Mouse (Mus musculus): ENCODE data around the gene Vcp. TPM values are rescaled to one million over a fixed set of nuclear protein-coding genes. Genes with fewer than 3 reads are reported as not detected.

The Vcp gene
- polyA plus RNA-seq, 1 experiment from 2014 or later, result 519 TPM

GRCm38 (mm10) chr4:43040114-43040572 is 39.8 kb upstream of the Vcp start:
- peak overlapping the region; percentile 60; the same call in 1 of the 2 replicates for H3K27ac ChIP-seq (ENCODE audit: low read length)
- peak; percentile 97 for ATAC-seq (ENCODE audit: low read depth)
- H3K4me2 ChIP-seq (ENCODE audit: low read depth, low read length), result peak overlapping the region; percentile 89
- H3K27me3 ChIP-seq (ENCODE audit: control insufficient read depth, insufficient read depth, low read depth, low read length), result no peaks in the 10 kb centered on the region
- WGBS, result 0% methylated on average over 25 of the region's 25 CpGs
- no peaks in the 10 kb centered on the region for H3K9me3 ChIP-seq (ENCODE audit: control insufficient read depth, low read length)
- peak overlapping the region; percentile 81 for H3K9ac ChIP-seq (ENCODE audit: low read length)
- peaks cover 25% of the 10 kb centered on the region for H3K4me1 ChIP-seq (replicated peaks; ENCODE audit: control insufficient read depth, insufficient read depth, low read length)
- peak overlapping the region; percentile 84 for H3K4me3 ChIP-seq (ENCODE audit: low read length)
- peaks cover 6% of the 10 kb centered on the region; the same call in 1 of the 2 replicates for H3K36me3 ChIP-seq (ENCODE audit: control insufficient read depth, insufficient read depth, low read length)

DNA sequence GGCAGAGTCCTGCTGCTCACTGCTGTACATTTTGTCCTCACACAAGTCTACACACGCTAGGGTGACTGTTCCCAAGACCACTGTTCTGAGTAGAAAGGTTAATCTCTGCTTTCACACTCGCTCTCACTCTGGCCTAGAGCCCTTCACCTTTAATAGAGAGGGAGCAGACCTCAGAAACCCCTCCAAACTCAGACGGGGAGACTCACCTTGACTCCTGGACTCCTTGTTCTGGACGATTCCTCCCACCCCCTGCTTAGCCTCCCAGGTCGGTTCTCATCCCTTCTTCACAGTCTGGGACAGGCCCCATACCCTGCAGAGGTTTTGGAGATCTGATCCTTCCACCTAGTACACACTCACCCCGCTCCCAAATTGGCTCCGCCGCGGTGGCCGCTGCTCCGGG is 39.3 kb upstream of the Vcp start:
- WGBS, result 2% methylated on average over 11 of the region's 11 CpGs
- no peak; the same call in 1 of the 2 replicates for ATAC-seq (ENCODE audit: low read depth)
- no peaks in the 10 kb centered on the region for H3K9me3 ChIP-seq (ENCODE audit: control insufficient read depth, low read length)
- peak overlapping the region; percentile 84 for H3K4me3 ChIP-seq (ENCODE audit: low read length)
- H3K4me2 ChIP-seq (ENCODE audit: low read depth, low read length), result peak overlapping the region; percentile 89
- H3K27me3 ChIP-seq (ENCODE audit: control insufficient read depth, insufficient read depth, low read depth, low read length), result no peaks in the 10 kb centered on the region
- H3K4me1 ChIP-seq (replicated peaks; ENCODE audit: control insufficient read depth, insufficient read depth, low read length), result peaks cover 20% of the 10 kb centered on the region
- H3K36me3 ChIP-seq (ENCODE audit: control insufficient read depth, insufficient read depth, low read length), result peaks cover 6% of the 10 kb centered on the region; the same call in 1 of the 2 replicates
- H3K27ac ChIP-seq (ENCODE audit: low read length), result peak overlapping the region; percentile 60; the same call in 1 of the 2 replicates
- H3K9ac ChIP-seq (ENCODE audit: low read length), result peak overlapping the region; percentile 81

GRCm38 (mm10) chr4:43038567-43039495 is 38.5 kb upstream of the Vcp start:
- Histone ChIP-seq H3K27me3 (ENCODE audit: control insufficient read depth, insufficient read depth, low read depth, low read length) (no peaks in the 10 kb centered on the region), H3K4me1 (replicated peaks; ENCODE audit: control insufficient read depth, insufficient read depth, low read length) (peaks cover 12% of the 10 kb centered on the region), H3K9me3 (ENCODE audit: control insufficient read depth, low read length) (no peaks in the 10 kb centered on the region), H3K4me3 (ENCODE audit: low read length) (peak overlapping the region; percentile 84), H3K27ac (ENCODE audit: low read length) (no peak overlapping the region), H3K9ac (ENCODE audit: low read length) (peak overlapping the region; percentile 81), H3K4me2 (ENCODE audit: low read depth, low read length) (peak overlapping the region; percentile 89), H3K36me3 (ENCODE audit: control insufficient read depth, insufficient read depth, low read length) (peaks cover 12% of the 10 kb centered on the region; the same call in 1 of the 2 replicates)
- 44% methylated on average over 15 of the region's 15 CpGs for WGBS
- no peak for ATAC-seq (ENCODE audit: low read depth)

DNA sequence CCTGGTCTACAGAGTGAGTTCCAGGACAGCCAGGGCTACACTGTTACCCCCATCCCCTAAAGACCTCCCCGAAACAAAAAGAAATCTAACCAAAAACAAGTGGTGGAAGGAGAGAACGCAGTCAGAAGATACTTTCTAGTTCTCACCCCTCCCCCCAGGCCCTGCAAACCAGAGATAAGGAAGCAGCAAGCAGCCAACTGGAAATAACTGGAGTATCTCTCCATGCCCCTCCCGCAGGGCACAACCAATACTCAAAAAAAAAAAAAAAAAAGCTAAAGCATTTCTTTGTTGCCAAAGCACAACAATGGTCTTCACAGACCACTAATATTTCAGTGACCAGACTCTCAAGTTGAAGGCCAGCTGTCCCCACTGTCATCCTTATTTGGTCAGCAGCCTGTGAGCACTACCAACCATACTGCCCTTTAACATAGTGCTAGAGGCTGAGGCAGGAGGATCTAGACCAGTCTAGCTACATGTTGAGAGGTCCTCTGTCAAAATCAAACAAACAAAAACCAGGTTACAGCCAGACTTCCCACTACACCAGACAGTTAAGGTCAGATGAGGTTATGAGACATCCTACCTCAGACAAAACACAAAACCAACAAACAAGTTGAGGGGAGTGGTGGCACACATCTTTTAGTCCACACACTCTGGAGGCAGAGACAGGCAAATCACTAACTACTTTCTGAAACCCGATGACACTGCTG is 37.7 kb upstream of the Vcp start:
- no peak overlapping the region for H3K4me3 ChIP-seq (ENCODE audit: low read length)

DNA sequence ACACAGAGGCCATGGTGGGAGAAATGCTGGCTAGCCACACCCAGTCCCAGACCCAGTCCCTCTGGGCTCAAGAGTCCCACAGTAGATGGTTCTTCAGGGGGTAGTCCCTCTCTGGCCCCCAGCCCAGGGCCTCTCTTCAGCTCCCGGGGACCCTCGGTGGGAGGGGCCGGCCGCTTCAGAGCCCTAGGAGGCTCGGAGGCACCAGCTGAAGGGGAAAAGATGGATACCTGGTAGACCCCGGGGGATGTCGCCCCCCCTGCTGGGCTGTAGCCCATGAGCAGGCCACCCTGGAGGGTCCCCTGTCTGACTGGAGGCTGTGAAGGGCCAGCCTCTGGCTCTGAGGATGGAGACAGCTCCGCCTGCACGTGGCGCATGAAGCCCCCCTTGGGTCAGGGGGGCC is 36.0 kb upstream of the Vcp start:
- 86% methylated on average over 10 of the region's 10 CpGs for WGBS

More for the DNA sequence above, 37.7 kb upstream of the Vcp start:
- no peak overlapping the region for H3K9ac ChIP-seq (ENCODE audit: low read length)
- peaks cover 14% of the 10 kb centered on the region for H3K36me3 ChIP-seq (ENCODE audit: control insufficient read depth, insufficient read depth, low read length)
- no peak for ATAC-seq (ENCODE audit: low read depth)
- no peak overlapping the region for H3K27ac ChIP-seq (ENCODE audit: low read length)
- H3K9me3 ChIP-seq (ENCODE audit: control insufficient read depth, low read length), result no peaks in the 10 kb centered on the region
- H3K4me2 ChIP-seq (ENCODE audit: low read depth, low read length), result no peak overlapping the region
- no peaks in the 10 kb centered on the region for H3K27me3 ChIP-seq (ENCODE audit: control insufficient read depth, insufficient read depth, low read depth, low read length)
- WGBS, result 54% methylated on average over 4 of the region's 4 CpGs
- peaks cover 7% of the 10 kb centered on the region for H3K4me1 ChIP-seq (replicated peaks; ENCODE audit: control insufficient read depth, insufficient read depth, low read length)

DNA sequence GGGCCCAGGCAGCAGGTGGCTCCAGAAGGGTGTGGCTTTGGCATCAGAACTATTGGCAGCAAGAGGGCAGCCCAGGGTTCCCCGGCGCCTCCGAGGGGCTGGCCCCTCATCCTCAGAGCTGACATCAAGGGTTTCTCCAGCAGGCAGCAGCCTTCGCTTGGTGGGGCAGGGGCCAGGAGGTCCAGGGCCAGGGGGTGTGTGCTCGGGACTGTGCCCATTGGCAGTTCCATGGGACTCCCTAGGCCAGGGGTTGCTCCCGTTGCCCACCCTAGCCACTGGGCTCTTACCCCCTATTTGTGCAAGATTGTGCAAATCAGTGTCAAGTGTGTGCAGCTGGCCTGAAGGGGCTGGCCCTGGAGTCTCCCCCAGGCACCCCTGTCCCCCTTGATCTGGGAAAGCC is 35.5 kb upstream of the Vcp start:
- Histone ChIP-seq H3K4me1 (replicated peaks; ENCODE audit: control insufficient read depth, insufficient read depth, low read length) (peaks cover 15% of the 10 kb centered on the region), H3K4me3 (ENCODE audit: low read length) (no peak overlapping the region), H3K27me3 (ENCODE audit: control insufficient read depth, insufficient read depth, low read depth, low read length) (no peaks in the 10 kb centered on the region), H3K9ac (ENCODE audit: low read length) (no peak overlapping the region), H3K36me3 (ENCODE audit: control insufficient read depth, insufficient read depth, low read length) (peaks cover 14% of the 10 kb centered on the region), H3K9me3 (ENCODE audit: control insufficient read depth, low read length) (no peaks in the 10 kb centered on the region), H3K27ac (ENCODE audit: low read length) (no peak overlapping the region), H3K4me2 (ENCODE audit: low read depth, low read length) (no peak overlapping the region)
- ATAC-seq (ENCODE audit: low read depth), result no peak
- WGBS, result 82% methylated on average over 6 of the region's 6 CpGs

More for the DNA sequence above, 36.0 kb upstream of the Vcp start:
- H3K9me3 ChIP-seq (ENCODE audit: control insufficient read depth, low read length), result no peaks in the 10 kb centered on the region
- no peak overlapping the region for H3K4me2 ChIP-seq (ENCODE audit: low read depth, low read length)
- peaks cover 14% of the 10 kb centered on the region for H3K36me3 ChIP-seq (ENCODE audit: control insufficient read depth, insufficient read depth, low read length)
- no peaks in the 10 kb centered on the region for H3K27me3 ChIP-seq (ENCODE audit: control insufficient read depth, insufficient read depth, low read depth, low read length)
- H3K27ac ChIP-seq (ENCODE audit: low read length), result no peak overlapping the region
- no peak overlapping the region for H3K4me3 ChIP-seq (ENCODE audit: low read length)
- H3K4me1 ChIP-seq (replicated peaks; ENCODE audit: control insufficient read depth, insufficient read depth, low read length), result peaks cover 15% of the 10 kb centered on the region
- ATAC-seq (ENCODE audit: low read depth), result no peak
- no peak overlapping the region for H3K9ac ChIP-seq (ENCODE audit: low read length)

GRCm38 (mm10) chr4:43033481-43033880 is 33.2 kb upstream of the Vcp start:
- Histone ChIP-seq H3K27ac (ENCODE audit: low read length) (no peak overlapping the region), H3K27me3 (ENCODE audit: control insufficient read depth, insufficient read depth, low read depth, low read length) (no peaks in the 10 kb centered on the region), H3K9ac (ENCODE audit: low read length) (no peak overlapping the region), H3K4me3 (ENCODE audit: low read length) (no peak overlapping the region), H3K4me1 (replicated peaks; ENCODE audit: control insufficient read depth, insufficient read depth, low read length) (peaks cover 15% of the 10 kb centered on the region), H3K9me3 (ENCODE audit: control insufficient read depth, low read length) (no peaks in the 10 kb centered on the region), H3K36me3 (ENCODE audit: control insufficient read depth, insufficient read depth, low read length) (peaks cover 21% of the 10 kb centered on the region), H3K4me2 (ENCODE audit: low read depth, low read length) (no peak overlapping the region)
- WGBS, result 84% methylated on average over 14 of the region's 14 CpGs
- ATAC-seq (ENCODE audit: low read depth), result no peak

- H3K27ac ChIP-seq (ENCODE audit: low read length), result no peak overlapping the region
- peaks cover 15% of the 10 kb centered on the region for H3K4me1 ChIP-seq (replicated peaks; ENCODE audit: control insufficient read depth, insufficient read depth, low read length)
- H3K4me3 ChIP-seq (ENCODE audit: low read length), result no peak overlapping the region
- no peaks in the 10 kb centered on the region for H3K9me3 ChIP-seq (ENCODE audit: control insufficient read depth, low read length)
- H3K4me2 ChIP-seq (ENCODE audit: low read depth, low read length), result no peak overlapping the region
- no peak overlapping the region for H3K9ac ChIP-seq (ENCODE audit: low read length)
- ATAC-seq (ENCODE audit: low read depth), result no peak
- H3K36me3 ChIP-seq (ENCODE audit: control insufficient read depth, insufficient read depth, low read length), result peaks cover 29% of the 10 kb centered on the region
- 94% methylated on average over 1 of the region's 1 CpGs for WGBS
- H3K27me3 ChIP-seq (ENCODE audit: control insufficient read depth, insufficient read depth, low read depth, low read length), result no peaks in the 10 kb centered on the region
Measured at GRCm38 (mm10) chr4:43032501-43032900, 32.2 kb upstream of the Vcp start.

Measured in lung, embryonic 16.5 days (tissue).